Mouse (Mus musculus): ENCODE data around the gene Serinc1.

DNA sequence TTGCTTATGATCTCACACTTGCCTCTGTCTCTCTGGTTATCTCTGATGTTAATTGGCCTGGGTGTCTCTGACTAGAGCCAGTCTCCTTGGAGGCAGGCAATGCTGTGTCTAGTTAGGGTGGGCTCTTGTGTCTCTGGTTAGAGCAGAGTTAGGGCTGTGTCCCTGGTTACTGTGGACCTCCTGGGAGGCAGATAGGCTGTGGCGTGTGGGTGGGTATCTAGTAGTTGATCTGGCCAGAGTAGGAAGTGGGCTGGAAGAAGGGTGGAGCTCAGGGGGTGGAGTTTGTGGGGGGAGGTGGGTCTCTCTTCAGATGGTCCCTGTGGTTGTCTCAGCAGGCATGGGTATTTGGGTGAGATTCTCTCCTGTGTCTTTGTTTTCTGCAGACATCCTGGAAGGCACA lies 33.9 kb upstream of the Serinc1 start:
- TF ChIP-seq POLR2A (IDR thresholded peaks at IDR 0.05; ENCODE audit: extremely low read depth, insufficient read depth, low read length) (no peak), CTCF (IDR thresholded peaks at IDR 0.05; ENCODE audit: extremely low read depth, insufficient read depth, low read length) (no peak)
